Mouse (Mus musculus) heart, postnatal 0 days (tissue): ENCODE data around the gene 4930415O20Rik. TPM values are rescaled to one million over a fixed set of nuclear protein-coding genes. Genes with fewer than 3 reads are reported as not detected.

Source experiments
- ATAC-seq: fragments of 200-750 bp; cut with Nextera tagmentation; 2 replicates; pipeline ENCODE4 v1.8.0; 2017; ENCODE audit warnings: low read depth, moderate number of reproducible peaks, moderate library complexity; ENCODE audit not compliant: insufficient read depth
- DNase-seq: peaks from one replicate; pipeline ENCODE4 v3.0.0-alpha.2; 2016; ENCODE audit warnings: low spot score
- H3K27ac ChIP-seq: fragments of 300-500 bp; sonication (generic); 2 replicates; pipeline ENCODE4 v1.5.1; 2014; ENCODE audit warnings: low read depth, mild to moderate bottlenecking
- H3K27me3 ChIP-seq: fragments of 300-500 bp; sonication (generic); 2 replicates; pipeline ENCODE4 v1.6.1; 2014; ENCODE audit warnings: low read length, mixed read lengths; ENCODE audit not compliant: control insufficient read depth, insufficient read depth
- H3K36me3 ChIP-seq: fragments of 300-500 bp; sonication (generic); replicated peaks from 2 replicates; pipeline ENCODE4 v1.6.1; 2014; ENCODE audit warnings: low read length, mixed read lengths; ENCODE audit not compliant: control insufficient read depth, insufficient read depth
- H3K4me1 ChIP-seq: fragments of 300-500 bp; sonication (generic); 2 replicates; pipeline ENCODE4 v1.6.1; 2014; ENCODE audit warnings: antibody characterized with exemption; ENCODE audit not compliant: control insufficient read depth, insufficient read depth
- H3K4me2 ChIP-seq: fragments of 300-500 bp; sonication (generic); 2 replicates; pipeline ENCODE4 v1.6.1; 2014; ENCODE audit warnings: low read depth, mild to moderate bottlenecking, low read length, moderate library complexity
- H3K4me3 ChIP-seq: fragments of 300-500 bp; sonication (generic); 2 replicates; pipeline ENCODE4 v1.5.1; 2014; ENCODE audit warnings: low read depth, low read length
- H3K9ac ChIP-seq: fragments of 300-500 bp; sonication (generic); replicated peaks from 2 replicates; pipeline ENCODE4 v1.6.1; 2014; ENCODE audit warnings: low read depth, low read length, mixed read lengths
- H3K9me3 ChIP-seq: fragments of 300-500 bp; sonication (generic); replicated peaks from 2 replicates; pipeline ENCODE4 v1.6.1; 2016; ENCODE audit warnings: low read length; ENCODE audit not compliant: control insufficient read depth
- CTCF ChIP-seq: IDR thresholded peaks from 2 replicates; pipeline ENCODE4 v1.5.1; 2016; ENCODE audit warnings: antibody characterized with exemption, control low read depth, low read depth
- EP300 ChIP-seq: IDR thresholded peaks from 2 replicates; pipeline ENCODE4 v1.6.1; 2016; ENCODE audit warnings: antibody characterized with exemption, low read depth
- WGBS: fragments of 180-500 bp; shearing (Covaris S2); extraction: QIAGEN DNeasy Blood & Tissue Kit; methylation state at CpG from one replicate; pipeline ENCODE4 v1.1.7; 2014; 5-methylcytosine and 5-hydroxymethylcytosine counted together
- polyA plus RNA-seq: library from polyadenylated mRNA; unstranded; fragments of >200 nt; fragmentation: Nextera tagmentation; extraction: Ambion mirVana; gene quantifications from 2 replicates; pipeline ENCODE4 v1.2.1, GENCODE M21; 2015
- total RNA-seq: library from RNA; depleted of rRNA; stranded (reverse); fragments of >200 nt; gene quantifications from 2 replicates; pipeline ENCODE4 v1.2.3, GENCODE M21; 2014; ENCODE audit warnings: low replicate concordance

Gene 4930415O20Rik
- total and polyA plus RNA-seq, 2 experiments from 2014 or later, result 0.30 TPM; not detected in 1

GRCm38 (mm10) chr15:98632107-98632744 lies 61.4 kb downstream of the 4930415O20Rik start:
- no peak overlapping the region for H3K9ac ChIP-seq
- no peak overlapping the region for H3K27ac ChIP-seq
- H3K4me1 ChIP-seq, result peaks cover 18% of the 10 kb centered on the region
- no peaks in the 10 kb centered on the region for H3K36me3 ChIP-seq
- 2% methylated on average over 25 of the region's 25 CpGs for WGBS
- H3K9me3 ChIP-seq, result no peaks in the 10 kb centered on the region
- DNase-seq (no peak), ATAC-seq (peak; percentile 35; the same call in 1 of the 2 replicates)
- peak overlapping the region; percentile 36 for H3K4me3 ChIP-seq
- H3K27me3 ChIP-seq, result peaks cover 58% of the 10 kb centered on the region
- TF ChIP-seq CTCF (no peak), EP300 (no peak)
- H3K4me2 ChIP-seq, result peak overlapping the region; percentile 63

DNA sequence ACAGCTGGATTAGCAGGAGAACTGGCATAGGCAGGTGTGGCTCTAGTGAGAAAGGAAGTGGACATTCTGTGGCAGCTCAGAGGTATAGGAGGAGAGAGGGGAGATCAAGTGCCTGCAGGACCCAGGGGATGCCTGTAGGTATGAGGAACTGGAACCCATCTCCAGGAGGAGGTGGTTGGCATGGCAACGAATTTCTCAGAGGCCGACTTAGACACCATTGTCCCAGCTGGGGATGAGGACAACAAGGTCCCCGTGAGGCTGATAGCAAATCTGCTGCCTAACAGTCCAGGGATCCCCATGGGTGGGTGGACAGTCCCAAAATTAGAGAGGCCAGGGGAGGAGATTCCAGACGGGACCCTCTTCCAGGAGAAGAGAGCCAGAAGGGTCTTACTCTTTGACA lies 62.1 kb downstream of the 4930415O20Rik start:
- peak overlapping the region; percentile 63 for H3K4me2 ChIP-seq
- no peak overlapping the region for H3K27ac ChIP-seq
- no peaks in the 10 kb centered on the region for H3K9me3 ChIP-seq
- H3K27me3 ChIP-seq, result peaks cover 58% of the 10 kb centered on the region
- DNase-seq, result no peak
- no peaks in the 10 kb centered on the region for H3K36me3 ChIP-seq
- H3K4me3 ChIP-seq, result peak overlapping the region; percentile 36
- H3K9ac ChIP-seq, result no peak overlapping the region
- TF ChIP-seq CTCF (no peak), EP300 (no peak)
- peaks cover 18% of the 10 kb centered on the region for H3K4me1 ChIP-seq
- no peak for ATAC-seq
- 8% methylated on average over 4 of the region's 4 CpGs for WGBS

DNA sequence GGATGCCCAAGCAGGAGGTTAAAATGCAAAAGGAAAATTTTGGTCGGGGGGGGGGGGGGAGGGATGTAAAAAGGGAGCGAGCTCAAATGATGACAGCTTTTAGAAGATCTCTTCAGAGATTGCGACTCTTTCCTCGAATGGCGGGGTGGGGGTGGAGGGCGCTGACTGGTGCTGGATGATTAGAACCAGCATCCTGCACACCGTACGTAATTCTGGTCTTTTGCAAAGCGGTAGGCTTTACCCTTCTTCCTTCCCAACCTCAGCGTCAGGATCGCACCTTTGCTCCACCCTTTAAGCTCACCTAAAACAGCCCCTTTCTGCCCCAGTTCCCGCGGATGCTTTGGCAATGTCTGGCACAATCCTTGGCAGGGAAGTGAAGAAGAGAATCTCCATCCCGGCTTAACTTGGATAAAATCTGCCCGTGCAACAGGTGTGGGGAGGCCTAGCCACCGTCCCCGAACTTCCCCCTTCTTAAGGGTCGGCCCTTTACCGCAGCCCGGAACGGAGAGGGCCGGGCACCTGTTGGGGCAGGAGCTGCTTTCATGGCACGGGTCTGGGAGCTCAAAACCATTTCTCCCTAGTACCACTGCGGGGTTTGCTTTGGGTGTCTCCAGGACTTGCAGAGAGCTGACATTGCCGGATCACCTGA lies 63.1 kb downstream of the 4930415O20Rik start:
- no peaks in the 10 kb centered on the region for H3K36me3 ChIP-seq
- H3K9ac ChIP-seq, result peak overlapping the region; percentile 58; the same call in 1 of the 2 replicates
- under 1% methylated on average over 24 of the region's 25 CpGs for WGBS
- no peak overlapping the region for H3K27ac ChIP-seq
- H3K9me3 ChIP-seq, result no peaks in the 10 kb centered on the region
- peak overlapping the region; percentile 68 for H3K4me3 ChIP-seq
- peak overlapping the region; percentile 89 for H3K4me2 ChIP-seq
- ATAC-seq, result no peak
- no peak for DNase-seq
- peaks cover 54% of the 10 kb centered on the region for H3K27me3 ChIP-seq
- peaks cover 18% of the 10 kb centered on the region for H3K4me1 ChIP-seq
- no peak for TF ChIP-seq EP300
- no peak for TF ChIP-seq CTCF

- Histone ChIP-seq H3K4me1 (peaks cover 14% of the 10 kb centered on the region), H3K27me3 (peaks cover 50% of the 10 kb centered on the region), H3K4me3 (peak overlapping the region; percentile 68), H3K36me3 (no peaks in the 10 kb centered on the region), H3K4me2 (peak overlapping the region; percentile 89), H3K9ac (peak overlapping the region; percentile 58), H3K27ac (0 out of 2 replicates have a peak overlapping the region, but pooled peaks have one; percentile 35), H3K9me3 (no peaks in the 10 kb centered on the region)
- ATAC-seq (peak; percentile 38), DNase-seq (no peak)
- 2% methylated on average over 28 of the region's 65 CpGs for WGBS
- TF ChIP-seq EP300, result no peak
- TF ChIP-seq CTCF, result no peak
These were observed 63.8 kb downstream of the 4930415O20Rik start for GRCm38 (mm10) chr15:98634541-98635081.

GRCm38 (mm10) chr15:98635291-98635841 lies 64.6 kb downstream of the 4930415O20Rik start:
- TF ChIP-seq CTCF (no peak), EP300 (no peak)
- Histone ChIP-seq H3K4me2 (peak overlapping the region; percentile 89), H3K27ac (0 out of 2 replicates have a peak overlapping the region, but pooled peaks have one; percentile 35), H3K9ac (peak overlapping the region; percentile 58), H3K36me3 (no peaks in the 10 kb centered on the region), H3K27me3 (peaks cover 45% of the 10 kb centered on the region), H3K4me3 (peak overlapping the region; percentile 68), H3K9me3 (no peaks in the 10 kb centered on the region), H3K4me1 (peaks cover 14% of the 10 kb centered on the region)
- ATAC-seq, result no peak
- 7% methylated on average over 21 of the region's 21 CpGs for WGBS
- no peak for DNase-seq
